8 mouse cellular contexts compared by ENCODE assay signal in genomic region chr1:193382435-193382834, GRCm38 (mm10). TPM values are rescaled to one million over a fixed set of nuclear protein-coding genes. Genes with fewer than 3 reads are reported as not detected.
DNase-seq lines count a peak whose midpoint lies in the region; ATAC-seq lines count a peak whose summit lies in the region.

No protein-coding gene starts in this region.

- H3K9me3 ChIP-seq in limb, embryonic 13.5 days: no peaks in the 10 kb centered on the region

- peak overlapping the region; percentile 84 for H3K27ac ChIP-seq in limb, embryonic 13.5 days

- H3K4me3 ChIP-seq in limb, embryonic 13.5 days: peak overlapping the region; percentile 41

- peak overlapping the region; percentile 66 for H3K4me2 ChIP-seq in limb, embryonic 13.5 days (replicated peaks)

- peak; percentile 82 for ATAC-seq in limb, embryonic 13.5 days (ENCODE audit: low FRiP score, low read depth)

- no peaks in the 10 kb centered on the region for H3K36me3 ChIP-seq in limb, embryonic 13.5 days

- peak overlapping the region; percentile 48 for H3K9ac ChIP-seq in limb, embryonic 13.5 days

- peaks cover 6% of the 10 kb centered on the region; the same call in 1 of the 2 replicates for H3K27me3 ChIP-seq in limb, embryonic 13.5 days

- peak; percentile 8 to 11 for DNase-seq in spleen, postnatal 36 days (ENCODE audit: low spot score in 2 of 2)
- no peak for DNase-seq in spleen, postnatal 4 days (ENCODE audit: low spot score in 2 of 2)
- peak; percentile 53 for DNase-seq in heart, postnatal 4 days
- DNase-seq in naive thymus-derived CD4-positive, alpha-beta T cell, adult 2 months (ENCODE audit: low read depth): peak; percentile 41
- no peak for DNase-seq in layer of hippocampus, postnatal 36 days
- no peak for DNase-seq in left cerebral cortex, adult 9 months (ENCODE audit: low spot score in 2 of 2)
- DNase-seq in frontal cortex, postnatal 36 days (ENCODE audit: low spot score in 2 of 2): no peak

- WGBS in limb, embryonic 13.5 days: 2% methylated on average over 8 of the region's 8 CpGs

- H3K4me1 ChIP-seq in limb, embryonic 13.5 days: peaks cover 34% of the 10 kb centered on the region

RNA-seq across cellular contexts. Expression of gene Camk1g, which starts 12.3 kb away (rescaled TPM):
- total RNA-seq in heart, postnatal 4 days (2021): 1 to 10 TPM; 3.9 to 4.1 TPM
- 15.5 and 16.0 TPM in 2 replicates for polyA plus RNA-seq in limb, embryonic 13.5 days (2015; fragmentation: Nextera tagmentation; extraction: Ambion mirVana)
- 10 to 100 TPM; 23.5 to 26.6 TPM for total RNA-seq in layer of hippocampus, postnatal 36 days (2021)

Comparison
In these comparisons a context has a peak if more than half of its experiments do, and no peak if none do; other contexts are left out.
1. DNase-seq: peak in spleen, postnatal 36 days (2 of 2), heart, postnatal 4 days (single experiment) and naive thymus-derived CD4-positive, alpha-beta T cell, adult 2 months (single experiment); none in spleen, postnatal 4 days (0 of 2), layer of hippocampus, postnatal 36 days (0 of 2), left cerebral cortex, adult 9 months (0 of 2) and frontal cortex, postnatal 36 days (0 of 2).
2. RNA of gene Camk1g, which starts 12.3 kb away (total RNA-seq): 23.5 to 26.6 TPM in layer of hippocampus, postnatal 36 days; 3.9 to 4.1 TPM in heart, postnatal 4 days; every median in the first group is over 4 times any median in the second.